Comparison of ENCODE assay signal across 25 mouse cellular contexts in the genomic region with DNA sequence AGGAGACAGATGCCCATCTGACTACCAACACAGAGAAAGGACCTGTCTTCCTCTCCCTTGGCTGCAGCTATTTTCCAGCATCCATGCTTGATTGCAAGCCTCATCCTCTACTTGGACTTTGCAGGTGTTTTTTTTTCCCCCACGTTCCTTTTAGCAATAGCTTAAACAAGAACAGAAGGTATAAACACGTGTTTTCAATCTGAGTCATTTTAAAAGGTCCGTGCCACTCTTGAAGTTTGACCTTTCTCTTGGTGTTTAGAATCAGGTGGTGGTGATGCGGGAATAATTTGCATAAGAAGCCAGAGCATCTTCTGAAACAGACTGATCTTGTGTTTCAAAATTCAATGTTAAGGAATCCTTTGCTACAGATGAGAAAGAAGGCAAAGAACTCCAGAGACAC.
A peak's percentile ranks its signal among the peaks of the same experiment; 100 is the strongest.
DNase-seq lines count a peak whose midpoint lies in the region; ATAC-seq and TF ChIP-seq lines count a peak whose summit lies in the region.
"Had no signal": no experiment of that assay in that cellular context is flagged by ENCODE, and none has a peak within 500 bp of the region (broad histone marks: within the 10 kb centered on the region; RNA-seq: fewer than 3 reads in every experiment).

No protein-coding gene starts in this region.

- TF ChIP-seq EP300 in CH12.LX (IDR thresholded peaks at IDR 0.05; ENCODE audit: low read length) = no peak

- H3K36me3 ChIP-seq in CH12.LX (replicated peaks in 1 of 2; ENCODE audit: control insufficient read depth in 1 of 2, insufficient read depth in 1 of 2, low read length in 1 of 2) = no peaks in the 10 kb centered on the region
- no peaks in the 10 kb centered on the region for H3K36me3 ChIP-seq in midbrain, postnatal 0 days (ENCODE audit: insufficient read depth, low read length)
- H3K36me3 ChIP-seq: embryonic facial prominence, embryonic 13.5 days; embryonic facial prominence, embryonic 15.5 days; forebrain, embryonic 10.5 days; forebrain, embryonic 12.5 days; G1E had no signal

- H3K4me2 ChIP-seq in CH12.LX (ENCODE audit: insufficient read depth, low read depth, poor library complexity, severe bottlenecking) = no peak overlapping the region
- H3K4me2 ChIP-seq in midbrain, postnatal 0 days (ENCODE audit: low read depth, low read length, poor library complexity, severe bottlenecking) = no peak overlapping the region
- H3K4me2 ChIP-seq: embryonic facial prominence, embryonic 13.5 days; embryonic facial prominence, embryonic 15.5 days; forebrain, embryonic 12.5 days had no signal

- H3K4me3 ChIP-seq in CH12.LX (replicated peaks in 1 of 3; ENCODE audit: low read depth in 2 of 3, low read length in 2 of 3, poor library complexity in 1 of 3) = no peak overlapping the region
- H3K4me3 ChIP-seq in midbrain, postnatal 0 days (ENCODE audit: low read depth, low read length) = no peak overlapping the region
- H3K4me3 ChIP-seq: embryonic facial prominence, embryonic 13.5 days; embryonic facial prominence, embryonic 15.5 days; erythroblast, embryonic 14.5 days; forebrain, embryonic 10.5 days; forebrain, embryonic 12.5 days had no signal

- in situ Hi-C loops in CH12.LX (cut with MboI; ENCODE audit: low pct_ligation_motif_present, low pct_unique_long_range_greater_than_20kb, low sequenced_read_pairs) = no loop called here

- DNase-seq in frontal cortex, adult 2 months (ENCODE audit: extremely low spot score in 1 of 2, low spot score in 1 of 2) = no peak
- DNase-seq in CH12.LX (ENCODE audit: extremely low read depth) = no peak
- peak; percentile 23 for DNase-seq in brain, adult 2 months (ENCODE audit: low read depth, low spot score)
- no peak for DNase-seq in midbrain, postnatal 0 days (ENCODE audit: low spot score)
- DNase-seq: adrenal gland, adult 8-10 months; adrenal gland, postnatal 14 days; adrenal gland, postnatal 36 days; cerebellum, adult 11 months; cerebellum, adult 18-20 months; cerebellum, adult 8-10 months; cerebellum, adult 9-11 months; cerebellum, postnatal 14 days; cerebellum, postnatal 36 days; embryo, embryonic 11 days had no signal

- no peaks in the 10 kb centered on the region for H3K27me3 ChIP-seq in CH12.LX (replicated peaks)
- H3K27me3 ChIP-seq in midbrain, postnatal 0 days (ENCODE audit: insufficient read depth, low read length) = no peaks in the 10 kb centered on the region
- H3K27me3 ChIP-seq: embryonic facial prominence, embryonic 13.5 days; embryonic facial prominence, embryonic 15.5 days; forebrain, embryonic 12.5 days; Patski had no signal

- no peak overlapping the region for H3K27ac ChIP-seq in CH12.LX (ENCODE audit: insufficient read depth, low read depth)
- H3K27ac ChIP-seq in midbrain, postnatal 0 days (ENCODE audit: low read depth, low read length) = no peak overlapping the region
- H3K27ac ChIP-seq: embryonic facial prominence, embryonic 13.5 days; embryonic facial prominence, embryonic 15.5 days; forebrain, embryonic 10.5 days; forebrain, embryonic 12.5 days had no signal

- no peak for TF ChIP-seq POLR2A in CH12.LX (IDR thresholded peaks at IDR 0.05; ENCODE audit: low read depth, low read length)

- H3K4me1 ChIP-seq in CH12.LX (ENCODE audit: control insufficient read depth in 1 of 2, insufficient read depth in 2 of 2) = peaks cover 0 to 5% of the 10 kb centered on the region in 2 experiments; a peak in 1 of 4 replicates
- no peaks in the 10 kb centered on the region for H3K4me1 ChIP-seq in midbrain, postnatal 0 days (ENCODE audit: insufficient read depth, low read length)
- H3K4me1 ChIP-seq: embryonic facial prominence, embryonic 13.5 days; embryonic facial prominence, embryonic 15.5 days; forebrain, embryonic 10.5 days; forebrain, embryonic 12.5 days had no signal

- TF ChIP-seq RAD21 in CH12.LX (IDR thresholded peaks at IDR 0.05; ENCODE audit: low read depth, low read length) = no peak

- WGBS in midbrain, postnatal 0 days = 67% methylated on average over 4 of the region's 4 CpGs

- peak; percentile 46 for ATAC-seq in frontal cortex, adult (ENCODE audit: low TSS enrichment)
- ATAC-seq in midbrain, postnatal 0 days (ENCODE audit: low FRiP score) = no peak
- ATAC-seq: activated CD4-positive, CD25-positive, alpha-beta regulatory T cell, adult 4 months; forebrain, embryonic 14.5 days; forebrain, embryonic 16.5 days; Patski had no signal

- no peaks in the 10 kb centered on the region for H3K79me2 ChIP-seq in CH12.LX (replicated peaks; ENCODE audit: control insufficient read depth, extremely low read depth, insufficient read depth, poor library complexity, severe bottlenecking)

- no peak overlapping the region for H3K9ac ChIP-seq in CH12.LX (ENCODE audit: insufficient read depth, low read depth)
- no peak overlapping the region for H3K9ac ChIP-seq in midbrain, postnatal 0 days (replicated peaks; ENCODE audit: low read length, poor library complexity, severe bottlenecking)
- H3K9ac ChIP-seq: embryonic facial prominence, embryonic 13.5 days; embryonic facial prominence, embryonic 15.5 days; forebrain, embryonic 12.5 days had no signal

- dilution Hi-C loops in CH12.LX (cut with MboI; ENCODE audit: extremely low pct_ligation_motif_present, extremely low pct_unique_long_range_greater_than_20kb, low sequenced_read_pairs) = no loop called here

- no peaks in the 10 kb centered on the region for H3K9me3 ChIP-seq in CH12.LX (replicated peaks; ENCODE audit: low read length)
- H3K9me3 ChIP-seq in midbrain, postnatal 0 days (ENCODE audit: low read length) = no peaks in the 10 kb centered on the region
- H3K9me3 ChIP-seq: embryonic facial prominence, embryonic 13.5 days; embryonic facial prominence, embryonic 15.5 days; forebrain, embryonic 10.5 days; forebrain, embryonic 12.5 days had no signal

- no peak for TF ChIP-seq CTCF in CH12.LX (conservative IDR thresholded peaks at IDR 0.05 in 1 of 2, IDR thresholded peaks at IDR 0.05 in 1 of 2; ENCODE audit: low read depth in 2 of 2, low read length in 2 of 2)
- TF ChIP-seq CTCF in midbrain, postnatal 0 days (IDR thresholded peaks at IDR 0.05) = no peak

TF ChIP-seq in CH12.LX, 34 proteins besides CTCF, POLR2A, EP300 and RAD21:
- no peak for TF ChIP-seq USF1 (IDR thresholded peaks at IDR 0.05; ENCODE audit: low read depth, low read length)
- no peak for TF ChIP-seq TCF12 (IDR thresholded peaks at IDR 0.05; ENCODE audit: low read depth, low read length)
- TF ChIP-seq BHLHE40 (IDR thresholded peaks at IDR 0.05; ENCODE audit: low read depth, low read length) = peak; percentile 67
- TF ChIP-seq JUND (conservative IDR thresholded peaks at IDR 0.05; ENCODE audit: low read depth, low read length) = no peak
- no peak for TF ChIP-seq POLR2AphosphoS2 (IDR thresholded peaks at IDR 0.05; ENCODE audit: low read depth, low read length)
- TF ChIP-seq MYC (IDR thresholded peaks at IDR 0.05; ENCODE audit: low read depth, low read length) = no peak
- TF ChIP-seq ZNF384 (IDR thresholded peaks at IDR 0.05; ENCODE audit: low read depth, low read length) = no peak
- TF ChIP-seq MAX (IDR thresholded peaks at IDR 0.05; ENCODE audit: low read length) = peak; percentile 64
